Comparison of ENCODE assay signal across 16 mouse cellular contexts in the genomic region with DNA sequence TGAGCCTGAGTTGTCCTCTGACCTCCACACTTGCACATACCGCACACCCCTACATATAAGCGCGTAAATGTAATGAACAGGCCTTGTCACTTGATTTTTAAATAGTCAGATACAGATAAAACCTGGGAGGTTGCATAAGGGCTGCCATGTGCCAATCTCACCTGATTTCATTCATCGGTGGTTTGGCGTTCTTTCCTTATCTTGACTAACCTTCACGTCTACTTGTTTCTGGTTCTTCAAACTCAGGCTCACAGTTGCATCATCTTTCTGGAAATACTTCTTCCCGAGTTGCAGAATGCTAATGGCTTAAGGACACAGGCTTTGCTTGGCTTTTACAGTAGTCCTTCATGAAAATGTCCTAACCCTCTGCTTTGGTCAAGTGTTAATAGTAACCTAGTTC.
"Had no signal": no experiment of that assay in that cellular context is flagged by ENCODE, and none has a peak within 500 bp of the region (broad histone marks: within the 10 kb centered on the region; RNA-seq: fewer than 3 reads in every experiment).

No protein-coding gene starts in this region.

- H3K27me3 ChIP-seq: liver, embryonic 12.5 days; liver, embryonic 15.5 days; lung, embryonic 15.5 days; midbrain, embryonic 12.5 days; midbrain, embryonic 15.5 days; neural tube, embryonic 12.5 days had no signal

- H3K9me3 ChIP-seq: liver, embryonic 12.5 days; liver, embryonic 15.5 days; lung, embryonic 15.5 days; midbrain, embryonic 12.5 days; midbrain, embryonic 15.5 days; neural tube, embryonic 12.5 days had no signal

- H3K27ac ChIP-seq: kidney, postnatal 0 days; liver, embryonic 12.5 days; liver, embryonic 15.5 days; lung, embryonic 15.5 days; midbrain, embryonic 12.5 days; midbrain, embryonic 15.5 days; neural tube, embryonic 12.5 days had no signal

- H3K36me3 ChIP-seq: liver, embryonic 12.5 days; liver, embryonic 15.5 days; lung, embryonic 15.5 days; midbrain, embryonic 12.5 days; midbrain, embryonic 15.5 days; neural tube, embryonic 12.5 days had no signal

- H3K9ac ChIP-seq: liver, embryonic 12.5 days; liver, embryonic 15.5 days; lung, embryonic 15.5 days; midbrain, embryonic 12.5 days; midbrain, embryonic 15.5 days; neural tube, embryonic 12.5 days had no signal

- ATAC-seq: intestine, postnatal 0 days; liver, embryonic 12.5 days; midbrain, embryonic 15.5 days had no signal

- DNase-seq: kidney, adult 2 months; kidney, postnatal 25 days; layer of hippocampus, adult 9-11 months; retina, postnatal 1 day; right cerebral cortex, postnatal 25 days; thymus, adult 18-20 months; thymus, postnatal 36 days had no signal

- H3K4me2 ChIP-seq: liver, embryonic 12.5 days; liver, embryonic 15.5 days; lung, embryonic 15.5 days; midbrain, embryonic 12.5 days; midbrain, embryonic 15.5 days; neural tube, embryonic 12.5 days had no signal

- H3K4me3 ChIP-seq: layer of hippocampus, adult 2 months; liver, embryonic 12.5 days; liver, embryonic 15.5 days; lung, embryonic 15.5 days; midbrain, embryonic 12.5 days; midbrain, embryonic 15.5 days; neural tube, embryonic 12.5 days had no signal

- H3K4me1 ChIP-seq: liver, embryonic 12.5 days; liver, embryonic 15.5 days; lung, embryonic 15.5 days; midbrain, embryonic 12.5 days; midbrain, embryonic 15.5 days; neural tube, embryonic 12.5 days had no signal
